Mouse (Mus musculus): ENCODE measurements around the gene Slc44a2.
"Not testable (repeated sequence)": the region's sequence is repeated elsewhere in the genome, so short reads cannot be mapped to it uniquely, and the experiment has no call there.

GRCm38 (mm10) chr9:21322917-21323297 is 2.4 kb downstream of the Slc44a2 start:
- not testable (repeated sequence) for TF ChIP-seq KAT2A (IDR thresholded peaks at IDR 0.05; ENCODE audit: insufficient replicate concordance, low read length); USF1 (IDR thresholded peaks at IDR 0.05; ENCODE audit: low read depth, low read length); POLR2A (IDR thresholded peaks at IDR 0.05; ENCODE audit: low read depth, low read length); PAX5 (IDR thresholded peaks at IDR 0.05; ENCODE audit: low read length); EP300 (IDR thresholded peaks at IDR 0.05; ENCODE audit: low read length); NELFE (IDR thresholded peaks at IDR 0.05; ENCODE audit: low read depth, low read length); CTCF (conservative IDR thresholded peaks at IDR 0.05 in 1 of 2, IDR thresholded peaks at IDR 0.05 in 1 of 2; ENCODE audit: low read depth in 2 of 2, low read length in 2 of 2); CHD2 (IDR thresholded peaks at IDR 0.05; ENCODE audit: low read length); MAFK (IDR thresholded peaks at IDR 0.05; ENCODE audit: insufficient replicate concordance, low read length); CHD1 (IDR thresholded peaks at IDR 0.05; ENCODE audit: low read depth, low read length)

Measured in CH12.LX (cell line).